Mouse (Mus musculus): Measurements from ENCODE around the gene Fsip1. TPM values are rescaled to one million over a fixed set of nuclear protein-coding genes. Genes with fewer than 3 reads are reported as not detected.

Gene Fsip1
- total and polyA plus RNA-seq, 3 experiments = 0.17 to 0.49 (median 0.47) TPM

GRCm38 (mm10) chr2:118209712-118210111 is 47.1 kb downstream of the Fsip1 start:
- dilution Hi-C loops (cut with MboI; ENCODE audit: extremely low pct_ligation_motif_present, extremely low pct_unique_long_range_greater_than_20kb, low sequenced_read_pairs) = no loop called here
- no peaks in the 10 kb centered on the region for H3K9me3 ChIP-seq (replicated peaks; ENCODE audit: low read length)
- H3K4me3 ChIP-seq (replicated peaks in 1 of 3; ENCODE audit: low read depth in 2 of 3, low read length in 2 of 3, poor library complexity in 1 of 3) = no peak overlapping the region
- H3K27me3 ChIP-seq (replicated peaks) = no peaks in the 10 kb centered on the region
- no peak for TF ChIP-seq JUN (IDR thresholded peaks at IDR 0.05; ENCODE audit: insufficient read depth, low read depth, low read length)
- TF ChIP-seq MAZ (IDR thresholded peaks at IDR 0.05; ENCODE audit: low read depth, low read length) = no peak
- no peak for TF ChIP-seq CTCF (conservative IDR thresholded peaks at IDR 0.05 in 1 of 2, IDR thresholded peaks at IDR 0.05 in 1 of 2; ENCODE audit: low read depth in 2 of 2, low read length in 2 of 2)
- no peak for TF ChIP-seq MXI1 (IDR thresholded peaks at IDR 0.05; ENCODE audit: low read depth, low read length)
- TF ChIP-seq MEF2A (IDR thresholded peaks at IDR 0.05; ENCODE audit: borderline replicate concordance, low read depth, low read length) = no peak
- TF ChIP-seq NELFE (IDR thresholded peaks at IDR 0.05; ENCODE audit: low read depth, low read length) = no peak
- TF ChIP-seq USF1 (IDR thresholded peaks at IDR 0.05; ENCODE audit: low read depth, low read length) = no peak
- no peak for TF ChIP-seq ZC3H11A (IDR thresholded peaks at IDR 0.05; ENCODE audit: low read depth, low read length)
- no peak for TF ChIP-seq USF2 (conservative IDR thresholded peaks at IDR 0.05; ENCODE audit: low read depth, low read length)
- no peak for TF ChIP-seq RAD21 (IDR thresholded peaks at IDR 0.05; ENCODE audit: low read depth, low read length)
- no peaks in the 10 kb centered on the region for H3K4me1 ChIP-seq (ENCODE audit: control insufficient read depth in 1 of 2, insufficient read depth in 2 of 2)
- no peak for DNase-seq (ENCODE audit: extremely low read depth)
- H3K36me3 ChIP-seq (replicated peaks in 1 of 2; ENCODE audit: control insufficient read depth in 1 of 2, insufficient read depth in 1 of 2, low read length in 1 of 2) = no peaks in the 10 kb centered on the region
- no peak overlapping the region for H3K9ac ChIP-seq (ENCODE audit: insufficient read depth, low read depth)
- no peak overlapping the region for H3K27ac ChIP-seq (ENCODE audit: insufficient read depth, low read depth)
- in situ Hi-C loops (cut with MboI; ENCODE audit: low pct_ligation_motif_present, low pct_unique_long_range_greater_than_20kb, low sequenced_read_pairs) = no loop called here
- no peaks in the 10 kb centered on the region for H3K79me2 ChIP-seq (replicated peaks; ENCODE audit: control insufficient read depth, extremely low read depth, insufficient read depth, poor library complexity, severe bottlenecking)
- no peak overlapping the region for H3K4me2 ChIP-seq (ENCODE audit: insufficient read depth, low read depth, poor library complexity, severe bottlenecking)

GRCm38 (mm10) chr2:118208651-118209050 is 48.1 kb downstream of the Fsip1 start:
- Histone ChIP-seq H3K27me3 (replicated peaks) (no peaks in the 10 kb centered on the region), H3K4me3 (replicated peaks in 1 of 3; ENCODE audit: low read depth in 2 of 3, low read length in 2 of 3, poor library complexity in 1 of 3) (no peak overlapping the region), H3K79me2 (replicated peaks; ENCODE audit: control insufficient read depth, extremely low read depth, insufficient read depth, poor library complexity, severe bottlenecking) (no peaks in the 10 kb centered on the region), H3K4me1 (ENCODE audit: control insufficient read depth in 1 of 2, insufficient read depth in 2 of 2) (no peaks in the 10 kb centered on the region), H3K9ac (ENCODE audit: insufficient read depth, low read depth) (no peak overlapping the region), H3K27ac (ENCODE audit: insufficient read depth, low read depth) (no peak overlapping the region), H3K9me3 (replicated peaks; ENCODE audit: low read length) (no peaks in the 10 kb centered on the region), H3K36me3 (replicated peaks in 1 of 2; ENCODE audit: control insufficient read depth in 1 of 2, insufficient read depth in 1 of 2, low read length in 1 of 2) (no peaks in the 10 kb centered on the region), H3K4me2 (ENCODE audit: insufficient read depth, low read depth, poor library complexity, severe bottlenecking) (no peak overlapping the region)
- TF ChIP-seq MAFK (IDR thresholded peaks at IDR 0.05; ENCODE audit: insufficient replicate concordance, low read length) (no peak), POLR2AphosphoS2 (IDR thresholded peaks at IDR 0.05; ENCODE audit: low read depth, low read length) (no peak), NELFE (IDR thresholded peaks at IDR 0.05; ENCODE audit: low read depth, low read length) (no peak), E2F4 (IDR thresholded peaks at IDR 0.05; ENCODE audit: insufficient replicate concordance, low read depth, low read length) (no peak), BHLHE40 (IDR thresholded peaks at IDR 0.05; ENCODE audit: low read depth, low read length) (no peak), MAZ (IDR thresholded peaks at IDR 0.05; ENCODE audit: low read depth, low read length) (no peak), MAX (IDR thresholded peaks at IDR 0.05; ENCODE audit: low read length) (no peak), USF1 (IDR thresholded peaks at IDR 0.05; ENCODE audit: low read depth, low read length) (no peak), ZMIZ1 (IDR thresholded peaks at IDR 0.05; ENCODE audit: low read depth, low read length) (no peak), PAX5 (IDR thresholded peaks at IDR 0.05; ENCODE audit: low read length) (no peak), ZC3H11A (IDR thresholded peaks at IDR 0.05; ENCODE audit: low read depth, low read length) (no peak), POLR2A (IDR thresholded peaks at IDR 0.05; ENCODE audit: low read depth, low read length) (no peak), IRF4 (IDR thresholded peaks at IDR 0.05; ENCODE audit: low read depth, low read length) (no peak), HCFC1 (IDR thresholded peaks at IDR 0.05; ENCODE audit: low read depth, low read length) (no peak), MEF2A (IDR thresholded peaks at IDR 0.05; ENCODE audit: borderline replicate concordance, low read depth, low read length) (no peak), MXI1 (IDR thresholded peaks at IDR 0.05; ENCODE audit: low read depth, low read length) (no peak), TBP (conservative IDR thresholded peaks at IDR 0.05; ENCODE audit: low read depth, low read length) (no peak), SIN3A (IDR thresholded peaks at IDR 0.05; ENCODE audit: low read length) (no peak), ELF1 (IDR thresholded peaks at IDR 0.05; ENCODE audit: low read depth, low read length) (no peak)
- no peak for DNase-seq (ENCODE audit: extremely low read depth)
- dilution Hi-C loops (cut with MboI; ENCODE audit: extremely low pct_ligation_motif_present, extremely low pct_unique_long_range_greater_than_20kb, low sequenced_read_pairs) = no loop called here
- in situ Hi-C loops (cut with MboI; ENCODE audit: low pct_ligation_motif_present, low pct_unique_long_range_greater_than_20kb, low sequenced_read_pairs) = no loop called here

All from CH12.LX (cell line).